Mouse (Mus musculus) liver, postnatal 0 days (tissue): ENCODE results near the gene Aldh6a1. TPM values are rescaled to one million over a fixed set of nuclear protein-coding genes. Genes with fewer than 3 reads are reported as not detected.

Source experiments
- ATAC-seq: fragments of 200-750 bp; cut with Nextera tagmentation; 2 replicates; pipeline ENCODE4 v1.8.0; 2017; ENCODE audit warnings: mild to moderate bottlenecking, moderate library complexity
- DNase-seq: peaks from one replicate; pipeline ENCODE4 v3.0.0-alpha.2; 2016
- H3K27ac ChIP-seq: fragments of 300-500 bp; sonication (generic); 2 replicates; pipeline ENCODE4 v1.5.1; 2014; ENCODE audit warnings: antibody characterized with exemption, moderate library complexity, mild to moderate bottlenecking, low read depth
- H3K27me3 ChIP-seq: fragments of 300-500 bp; sonication (generic); 2 replicates; pipeline ENCODE4 v1.6.1; 2014; ENCODE audit warnings: low read length, control low read depth, mixed read lengths; ENCODE audit not compliant: insufficient read depth
- H3K36me3 ChIP-seq: fragments of 300-500 bp; sonication (generic); replicated peaks from 2 replicates; pipeline ENCODE4 v1.6.1; 2014; ENCODE audit warnings: mild to moderate bottlenecking, control low read depth, low read length, moderate library complexity, mixed read lengths; ENCODE audit not compliant: insufficient read depth
- H3K4me1 ChIP-seq: fragments of 300-500 bp; sonication (generic); 2 replicates; pipeline ENCODE4 v1.6.1; 2014; ENCODE audit warnings: antibody characterized with exemption, mild to moderate bottlenecking, control low read depth; ENCODE audit not compliant: insufficient read depth
- H3K4me2 ChIP-seq: fragments of 300-500 bp; sonication (generic); 2 replicates; pipeline ENCODE4 v1.6.1; 2014; ENCODE audit warnings: low read depth, mild to moderate bottlenecking, low read length, moderate library complexity, mixed read lengths
- H3K4me3 ChIP-seq: fragments of 300-500 bp; sonication (generic); 2 replicates; pipeline ENCODE4 v1.5.1; 2014; ENCODE audit warnings: low read depth, low read length
- H3K9ac ChIP-seq: fragments of 300-500 bp; sonication (generic); replicated peaks from 2 replicates; pipeline ENCODE4 v1.6.1; 2014; ENCODE audit warnings: mild to moderate bottlenecking, moderate library complexity
- H3K9me3 ChIP-seq: fragments of 300-500 bp; sonication (generic); 2 replicates; pipeline ENCODE4 v1.6.1; 2016; ENCODE audit warnings: mild to moderate bottlenecking, control low read depth, low read length, mixed read lengths
- CTCF ChIP-seq: sonication (generic); IDR thresholded peaks from 2 replicates; pipeline ENCODE4 v1.5.1; 2016; ENCODE audit warnings: antibody characterized with exemption, low read depth
- EP300 ChIP-seq: IDR thresholded peaks from 2 replicates; pipeline ENCODE4 v1.6.1; 2016; ENCODE audit warnings: antibody characterized with exemption, low read depth, mild to moderate bottlenecking
- WGBS: fragments of 180-500 bp; shearing (Covaris S2); extraction: QIAGEN DNeasy Blood & Tissue Kit; methylation state at CpG from one replicate; pipeline ENCODE4 v1.1.7; 2014; ENCODE audit not compliant: insufficient replicate concordance; 5-methylcytosine and 5-hydroxymethylcytosine counted together
- polyA plus RNA-seq: library from polyadenylated mRNA; unstranded; fragments of >200 nt; fragmentation: Nextera tagmentation; extraction: Ambion mirVana; gene quantifications from 2 replicates; pipeline ENCODE4 v1.2.1, GENCODE M21; 2015

Aldh6a1 gene
- polyA plus RNA-seq, 1 experiment from 2014 or later, result 99.4 TPM

GRCm38 (mm10) chr12:84407874-84408818 is 42.7 kb downstream of the Aldh6a1 start:
- TF ChIP-seq EP300 (no peak), CTCF (0 out of 2 replicates have a peak, but pooled peaks have one; percentile 8)
- peak; percentile 66 for ATAC-seq
- peak overlapping the region; percentile 76 for H3K4me3 ChIP-seq
- peak overlapping the region; percentile 96 for H3K4me2 ChIP-seq
- H3K27ac ChIP-seq, result peak overlapping the region; percentile 93
- peak overlapping the region; percentile 80 for H3K9ac ChIP-seq
- WGBS, result 1% methylated on average over 45 of the region's 52 CpGs
- H3K9me3 ChIP-seq, result no peaks in the 10 kb centered on the region
- no peaks in the 10 kb centered on the region for H3K36me3 ChIP-seq
- peak; percentile 67 for DNase-seq
- H3K27me3 ChIP-seq, result no peaks in the 10 kb centered on the region
- H3K4me1 ChIP-seq, result peaks cover 11% of the 10 kb centered on the region

- no peaks in the 10 kb centered on the region for H3K36me3 ChIP-seq
- peaks cover 11% of the 10 kb centered on the region for H3K4me1 ChIP-seq
- ATAC-seq, result no peak
- no peaks in the 10 kb centered on the region for H3K9me3 ChIP-seq
- WGBS, result 59% methylated on average over 4 of the region's 4 CpGs
- no peak overlapping the region for H3K4me3 ChIP-seq
- H3K27ac ChIP-seq, result no peak overlapping the region
- no peak overlapping the region for H3K9ac ChIP-seq
- DNase-seq, result no peak
- no peaks in the 10 kb centered on the region for H3K27me3 ChIP-seq
- no peak overlapping the region for H3K4me2 ChIP-seq
- TF ChIP-seq CTCF (no peak), EP300 (no peak)
These were observed 43.5 kb downstream of the Aldh6a1 start for GRCm38 (mm10) chr12:84407259-84407658.

DNA sequence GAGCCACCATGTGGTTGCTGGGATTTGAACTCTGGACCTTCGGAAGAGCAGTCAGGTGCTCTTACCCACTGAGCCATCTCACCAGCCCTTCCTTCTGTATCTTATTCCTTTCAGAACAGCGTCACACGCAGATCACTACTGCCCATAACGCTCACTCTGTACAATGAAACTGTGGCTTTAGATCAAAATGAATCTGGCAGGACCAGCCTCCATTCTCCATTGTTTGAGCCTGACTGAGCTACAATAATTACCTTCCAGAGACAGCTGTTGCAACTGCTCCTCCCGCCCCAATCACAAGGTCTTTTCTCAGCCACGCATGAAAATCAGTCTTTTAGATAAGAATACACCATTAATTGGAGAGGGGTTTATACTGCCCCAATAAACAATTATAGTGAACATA is 46.3 kb downstream of the Aldh6a1 start:
- no peak for ATAC-seq
- Histone ChIP-seq H3K9me3 (no peaks in the 10 kb centered on the region), H3K4me3 (no peak overlapping the region), H3K4me2 (no peak overlapping the region), H3K4me1 (peaks cover 15% of the 10 kb centered on the region), H3K27ac (no peak overlapping the region), H3K36me3 (no peaks in the 10 kb centered on the region), H3K27me3 (no peaks in the 10 kb centered on the region), H3K9ac (no peak overlapping the region)
- WGBS, result 88% methylated on average over 6 of the region's 6 CpGs
- TF ChIP-seq EP300 (no peak), CTCF (no peak)
- DNase-seq, result no peak

DNA sequence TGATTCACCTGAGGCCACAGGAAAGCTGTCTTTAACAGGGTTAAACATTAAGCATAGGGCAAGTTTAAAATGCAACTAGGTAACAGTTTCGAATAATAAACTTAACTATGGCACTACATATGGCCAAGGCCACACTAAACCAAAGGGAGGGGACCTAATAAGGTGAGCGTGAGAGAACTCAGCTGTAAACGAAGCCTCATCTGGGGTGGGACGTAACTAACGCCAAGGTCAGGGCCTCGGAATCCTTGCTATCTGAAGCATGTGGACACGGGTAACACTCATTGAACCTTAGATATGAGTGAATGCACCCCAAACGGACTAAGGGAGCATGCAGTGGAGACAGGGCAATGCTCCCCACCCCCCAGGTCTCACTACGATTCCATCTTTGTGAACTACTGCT is 47.9 kb downstream of the Aldh6a1 start:
- H3K27me3 ChIP-seq, result no peaks in the 10 kb centered on the region
- DNase-seq (no peak), ATAC-seq (0 out of 2 replicates have a peak, but pooled peaks have one; percentile 9)
- H3K9ac ChIP-seq, result no peak overlapping the region
- H3K4me3 ChIP-seq, result no peak overlapping the region
- 60% methylated on average over 9 of the region's 9 CpGs for WGBS
- TF ChIP-seq CTCF (no peak), EP300 (no peak)
- peak overlapping the region; percentile 38; the same call in 1 of the 2 replicates for H3K4me2 ChIP-seq
- H3K4me1 ChIP-seq, result peaks cover 10% of the 10 kb centered on the region
- no peaks in the 10 kb centered on the region for H3K9me3 ChIP-seq
- H3K36me3 ChIP-seq, result no peaks in the 10 kb centered on the region
- H3K27ac ChIP-seq, result peak overlapping the region; percentile 68

DNA sequence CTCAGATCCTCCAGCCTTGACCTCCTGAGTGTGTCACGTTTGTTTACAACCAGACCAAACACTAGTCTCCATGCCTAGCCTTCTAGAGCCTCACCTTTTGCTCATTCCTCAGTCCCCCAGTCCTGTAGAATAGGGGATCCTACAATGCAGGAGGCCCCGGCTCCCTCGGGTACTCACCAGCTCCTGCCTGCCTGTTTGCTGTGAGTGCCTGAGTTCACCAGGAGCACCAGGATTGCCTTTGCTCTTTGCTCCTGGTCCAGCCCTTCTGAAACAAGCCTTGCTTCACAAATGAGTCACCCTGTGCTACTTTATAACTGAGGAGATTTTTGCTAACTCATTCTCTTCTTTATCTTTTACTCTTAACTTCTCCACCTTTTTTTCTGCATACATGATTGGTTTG is 50.2 kb downstream of the Aldh6a1 start:
- H3K9ac ChIP-seq, result 0 out of 2 replicates have a peak overlapping the region, but pooled peaks have one; percentile 34

GRCm38 (mm10) chr12:84400068-84400467 is 50.7 kb downstream of the Aldh6a1 start:
- Histone ChIP-seq H3K4me1 (peaks cover 10% of the 10 kb centered on the region; the same call in 1 of the 2 replicates), H3K27me3 (no peaks in the 10 kb centered on the region), H3K27ac (peak overlapping the region; percentile 89), H3K4me2 (peak overlapping the region; percentile 43), H3K9me3 (no peaks in the 10 kb centered on the region), H3K9ac (peak overlapping the region; percentile 34), H3K36me3 (0 out of 2 replicates have a peak, but pooled peaks cover 4% of the 10 kb centered on the region), H3K4me3 (no peak overlapping the region)
- 69% methylated on average over 3 of the region's 3 CpGs for WGBS
- TF ChIP-seq EP300, result no peak
- no peak for TF ChIP-seq CTCF
- DNase-seq, result no peak
- ATAC-seq, result no peak

More for the DNA sequence above, 50.2 kb downstream of the Aldh6a1 start:
- DNase-seq (peak; percentile 30), ATAC-seq (peak; percentile 74)
- TF ChIP-seq CTCF (no peak), EP300 (peak; percentile 18; the same call in 1 of the 2 replicates)
- Histone ChIP-seq H3K27me3 (no peaks in the 10 kb centered on the region), H3K4me3 (no peak overlapping the region), H3K36me3 (0 out of 2 replicates have a peak, but pooled peaks cover 4% of the 10 kb centered on the region), H3K4me2 (peak overlapping the region; percentile 43), H3K27ac (peak overlapping the region; percentile 89), H3K4me1 (peaks cover 10% of the 10 kb centered on the region; the same call in 1 of the 2 replicates), H3K9me3 (no peaks in the 10 kb centered on the region)
- 50% methylated on average over 3 of the region's 3 CpGs for WGBS
